Mouse (Mus musculus) megakaryocyte progenitor cell, adult 5-6 weeks (primary cell): ENCODE measurements around the gene Gm3164. TPM values are rescaled to one million over a fixed set of nuclear protein-coding genes. Genes with fewer than 3 reads are reported as not detected.
"Not testable (repeated sequence)": the region's sequence is repeated elsewhere in the genome, so short reads cannot be mapped to it uniquely, and the experiment has no call there.

Experiments used
- ATAC-seq: replicated peaks from 2 replicates; pipeline ENCODE4 v1.8.0; 2016; ENCODE audit warnings: mild to moderate bottlenecking, moderate TSS enrichment, inconsistent platforms; ENCODE audit not compliant: poor library complexity
- total RNA-seq, 2 experiments: library from RNA; stranded (forward) in 1 of 2; stranded (reverse) in 1 of 2; fragments of 157-497, 149-512 nt in 1 of 2; fragments of 200-1000 nt in 1 of 2; gene quantifications; 2 replicates each; pipeline versions ENCODE4 v1.2.3 to v1.2.4; 2015 to 2017

The Gm3164 gene
- not detected in 2 replicates for total RNA-seq (2015)
- not detected in 2 replicates for total RNA-seq (2017)

DNA sequence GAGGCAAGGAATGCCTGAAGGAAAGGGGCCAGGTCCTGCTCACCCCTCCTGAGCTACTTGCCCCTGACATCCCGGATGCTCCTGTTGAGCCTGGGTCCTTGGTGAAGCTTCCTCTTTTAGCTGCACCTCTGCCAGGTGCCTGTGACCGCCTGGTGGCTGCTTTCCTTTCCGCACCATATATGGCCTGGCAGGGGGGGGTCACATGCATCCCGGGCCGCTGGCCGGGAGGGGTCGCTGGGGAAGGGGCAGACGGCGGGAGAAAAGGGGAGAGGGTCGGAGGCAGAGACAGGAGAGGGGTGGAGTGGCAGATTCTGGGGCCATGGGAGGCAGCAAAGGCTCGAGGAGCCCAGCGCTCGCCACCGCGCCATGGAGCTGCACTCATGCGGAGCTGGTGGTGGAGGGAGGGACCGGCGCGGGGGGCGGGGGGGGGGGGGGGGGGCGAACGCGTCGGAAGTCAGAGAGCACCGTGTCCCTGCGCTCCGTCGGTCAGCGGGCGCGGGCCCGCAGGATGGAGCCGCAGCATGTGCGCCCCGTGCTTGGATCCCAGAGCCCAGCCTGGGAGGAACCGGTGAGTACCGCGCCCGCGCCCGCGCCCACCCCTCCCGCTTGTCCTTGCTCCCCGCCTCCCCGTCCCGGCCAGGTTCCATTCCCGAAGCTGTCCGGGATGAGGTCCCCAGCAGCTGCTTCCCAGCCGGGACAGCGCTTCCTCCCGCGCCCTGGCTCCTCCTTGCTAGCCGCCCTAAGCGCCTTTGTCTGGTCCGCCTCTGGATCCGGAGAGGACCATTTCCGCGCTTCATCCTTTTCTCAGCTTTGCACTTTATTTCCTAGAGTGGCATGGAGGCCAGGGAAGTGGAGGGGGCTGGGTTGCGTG is at the start of gene Gm3164:
Gm3164 (plus strand) TSS at position 484 of the 871 bp plus-strand sequence.
- not testable (repeated sequence) for ATAC-seq

DNA sequence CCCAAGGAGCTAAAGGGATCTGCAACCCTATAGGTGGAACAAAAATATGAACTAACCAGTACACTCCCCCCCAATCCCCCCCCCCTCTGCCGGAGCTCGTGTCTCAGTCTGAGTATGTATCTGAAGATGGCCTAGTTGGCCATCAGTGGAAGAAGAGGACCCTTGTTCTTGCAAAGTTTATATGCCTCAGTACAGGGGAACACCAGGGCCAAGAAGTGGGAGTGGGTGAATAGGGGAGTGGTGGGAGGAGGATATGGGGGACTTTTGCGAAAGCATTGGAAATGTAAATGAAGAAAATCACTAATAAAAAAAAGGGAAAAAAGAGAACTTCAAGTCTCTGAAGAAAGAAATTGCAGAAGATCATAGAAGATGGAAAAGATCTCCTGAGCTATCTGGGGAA is 46.3 kb upstream of the Gm3164 start:
- not testable (repeated sequence) for ATAC-seq

DNA sequence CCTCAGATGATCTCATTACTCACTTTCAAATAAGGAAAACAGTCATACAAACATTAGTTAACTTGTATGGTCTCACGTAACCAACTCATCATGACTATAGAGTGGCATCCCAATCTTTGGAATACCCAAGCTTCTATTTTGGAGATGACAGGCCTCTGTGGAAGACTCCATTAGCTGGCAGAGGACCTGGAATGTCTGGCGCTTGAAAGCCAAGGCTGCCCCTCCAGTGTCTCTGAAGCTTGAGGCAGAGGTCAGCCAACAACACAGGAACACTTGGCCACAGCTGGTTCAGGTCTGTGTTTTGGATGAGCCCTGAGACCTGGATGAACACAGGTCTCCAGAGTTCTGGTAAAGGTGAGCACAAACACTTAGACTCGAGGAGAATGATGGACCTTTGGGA is 45.6 kb upstream of the Gm3164 start:
- not testable (repeated sequence) for ATAC-seq

DNA sequence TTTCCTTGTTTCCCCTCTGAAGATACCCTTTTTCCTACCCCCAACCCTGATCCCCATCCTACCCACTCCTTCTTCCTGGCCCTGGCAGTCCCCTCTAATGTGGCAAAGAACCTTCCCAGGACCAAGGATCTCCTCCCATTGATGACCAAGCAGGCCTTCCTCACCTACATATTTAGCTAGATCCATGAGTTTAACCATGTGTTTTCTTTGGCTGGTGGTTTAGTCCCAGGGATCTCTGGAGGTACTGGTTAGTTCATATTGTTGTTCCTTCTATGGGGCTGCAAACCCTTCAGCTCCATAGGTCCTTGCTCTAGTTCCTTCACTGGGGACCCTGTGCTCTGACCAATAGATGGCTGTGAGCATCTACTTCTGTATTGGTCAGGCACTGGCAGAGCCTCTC is 37.4 kb upstream of the Gm3164 start:
- not testable (repeated sequence) for ATAC-seq

DNA sequence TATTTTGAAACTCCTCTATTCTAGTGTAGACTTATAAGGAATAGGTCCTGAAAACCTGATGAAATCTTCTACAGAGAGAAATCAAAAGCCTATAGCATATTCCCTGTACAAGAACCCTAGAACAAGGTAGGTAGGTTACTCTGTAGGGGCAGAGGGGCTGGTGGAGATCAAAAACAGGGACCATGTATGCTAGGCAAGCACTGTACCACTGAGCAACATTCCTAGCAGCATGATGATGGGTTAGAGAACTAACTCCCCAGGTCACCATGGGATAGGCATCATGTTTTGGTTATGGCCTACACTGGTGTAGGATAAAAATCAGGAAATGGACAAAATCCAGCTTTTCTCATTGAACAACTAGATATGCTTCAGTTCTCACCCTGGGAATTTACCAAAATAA is 29.6 kb upstream of the Gm3164 start:
- ATAC-seq: not testable (repeated sequence)

DNA sequence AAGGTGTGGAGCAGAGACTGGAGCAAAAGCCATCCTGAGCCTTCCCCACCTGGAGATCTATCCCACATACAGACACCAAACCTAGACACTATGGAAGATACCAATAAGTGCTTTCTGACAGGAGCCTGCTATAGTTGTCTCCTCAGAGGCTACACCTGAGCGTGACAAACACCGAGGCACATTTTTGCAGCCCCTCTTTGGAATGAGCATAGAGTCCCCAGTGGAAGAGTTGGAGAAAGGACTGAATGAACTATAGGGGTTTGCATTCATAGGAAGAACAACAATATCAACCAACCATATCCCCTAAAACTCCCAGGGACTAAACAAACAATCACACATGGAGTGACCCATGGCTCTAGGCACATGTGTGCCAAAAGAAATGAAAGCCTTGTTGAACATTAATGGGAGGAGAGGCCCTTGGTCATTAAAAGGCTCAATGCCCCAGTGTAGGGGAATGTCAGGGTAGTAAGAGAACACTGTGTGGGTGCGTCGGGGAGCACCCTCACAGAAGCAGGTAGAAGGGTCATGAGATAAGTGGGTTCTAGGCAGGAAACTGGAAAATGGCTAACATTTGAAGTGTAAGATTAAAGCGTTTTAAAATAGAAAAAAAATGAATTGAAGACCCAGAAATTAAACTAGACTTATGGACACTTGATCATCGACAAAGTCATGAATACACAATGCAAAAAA is 22.3 kb upstream of the Gm3164 start:
- not testable (repeated sequence) for ATAC-seq

DNA sequence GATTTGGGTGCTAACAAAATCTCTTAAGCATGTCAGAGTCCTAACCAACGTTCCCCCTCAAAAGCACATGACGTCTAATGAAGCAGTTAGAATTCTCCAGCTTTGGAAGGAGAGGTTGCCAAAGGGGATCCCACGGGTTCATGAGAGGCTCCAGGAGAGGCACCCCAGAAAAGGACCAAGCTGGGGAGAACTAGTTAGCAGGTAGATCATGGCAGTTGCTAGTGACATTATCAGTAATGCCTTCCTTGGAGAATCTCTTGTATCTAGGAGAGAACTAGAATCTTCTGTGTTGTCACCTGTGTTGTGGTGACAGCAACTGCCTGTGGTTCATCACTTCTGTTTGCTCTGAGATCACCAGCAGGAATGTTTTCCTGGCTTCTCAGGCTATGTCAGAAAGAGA is 18.0 kb upstream of the Gm3164 start, which contains the start of gene Gm3159:
Gm3159 (plus strand) TSS at position 301 of the 400 bp plus-strand sequence.
- not testable (repeated sequence) for ATAC-seq

DNA sequence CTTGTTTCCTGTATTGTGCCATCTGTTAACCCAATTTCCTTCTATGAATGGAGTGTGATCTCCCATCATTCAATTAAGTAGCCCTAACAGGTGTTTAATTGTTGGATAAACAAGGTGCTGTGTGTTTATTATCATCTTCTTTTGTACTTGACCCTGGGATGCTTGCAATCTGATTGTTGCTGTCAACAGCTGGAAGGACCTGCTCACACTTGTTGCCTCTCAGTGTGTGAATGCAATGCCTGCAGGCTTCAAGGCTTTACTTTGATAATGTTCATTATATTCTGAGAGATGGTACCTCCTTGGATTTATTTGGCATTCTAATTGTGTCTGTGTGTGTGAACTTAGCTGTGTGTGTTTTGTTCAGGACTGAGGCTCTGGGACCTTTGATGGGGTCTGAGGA is 16.6 kb upstream of the Gm3164 start:
- not testable (repeated sequence) for ATAC-seq

DNA sequence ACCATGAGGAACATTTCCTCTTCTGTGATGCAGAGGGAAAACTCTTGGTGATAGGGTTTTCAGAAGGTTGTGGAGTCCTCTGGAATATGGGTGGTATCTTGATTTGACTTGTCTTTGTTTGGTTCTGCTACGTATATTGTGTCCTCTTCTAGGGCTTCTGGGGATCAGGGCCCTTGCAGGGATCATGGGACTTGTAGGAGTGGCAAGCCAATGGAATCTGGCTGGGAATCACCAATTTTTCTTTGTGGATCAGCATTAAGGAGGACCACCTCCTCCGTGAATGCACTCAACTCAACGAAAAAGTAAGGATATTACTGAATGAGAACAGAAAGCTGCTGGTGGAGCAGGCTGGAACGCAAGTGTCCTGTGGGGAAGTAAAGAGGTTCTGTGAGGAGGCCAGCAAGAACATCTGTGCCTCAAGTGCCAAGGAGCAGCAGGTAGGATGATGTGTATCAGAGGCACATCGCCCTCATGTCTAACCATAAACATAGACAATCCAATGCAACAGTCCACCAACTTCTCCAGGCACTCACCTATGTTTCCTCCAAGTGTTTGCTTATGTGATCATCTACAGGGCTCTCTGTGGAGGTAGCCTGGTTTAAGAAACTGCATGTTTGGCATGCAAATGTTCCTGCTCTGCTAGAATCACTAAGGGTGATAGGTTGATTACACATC is 15.0 kb upstream of the Gm3164 start:
- ATAC-seq: not testable (repeated sequence)

DNA sequence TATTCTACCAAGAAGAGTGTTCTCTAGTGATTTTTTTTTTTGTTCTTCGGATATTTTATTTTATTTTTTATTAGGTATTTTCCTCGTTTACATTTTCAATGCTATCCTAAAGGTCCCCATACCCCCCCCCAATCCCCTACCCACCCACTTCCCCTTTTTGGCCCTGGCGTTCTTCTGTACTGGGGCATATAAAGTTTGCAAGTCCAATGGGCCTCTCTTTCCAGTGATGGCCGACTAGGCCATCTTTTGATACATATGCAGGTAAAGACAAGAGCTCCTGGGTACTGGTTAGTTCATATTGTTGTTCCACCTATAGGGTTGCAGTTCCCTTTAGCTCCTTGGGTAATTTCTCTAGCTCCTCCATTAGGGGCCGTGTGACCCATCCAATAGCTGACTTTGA is 14.0 kb upstream of the Gm3164 start:
- not testable (repeated sequence) for ATAC-seq

DNA sequence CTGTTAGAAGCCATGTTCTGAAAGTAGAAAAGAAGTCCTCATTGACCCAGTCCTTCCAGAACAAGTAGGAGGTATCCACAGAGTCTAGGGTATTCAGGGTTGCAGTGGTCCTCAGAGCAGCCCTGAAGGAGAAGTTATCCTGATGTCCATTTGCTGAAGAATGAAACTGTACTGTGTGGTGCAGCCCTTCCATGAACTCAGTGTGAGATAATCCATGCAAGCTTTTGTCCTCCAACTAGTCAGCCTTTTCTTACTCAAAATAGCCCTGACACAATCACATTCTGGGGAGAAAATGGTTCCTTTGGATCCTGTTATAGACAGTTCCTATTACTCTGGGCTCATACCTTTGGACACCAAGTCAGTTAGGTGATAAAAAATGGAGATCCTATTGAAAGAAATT is 11.4 kb upstream of the Gm3164 start:
- not testable (repeated sequence) for ATAC-seq

DNA sequence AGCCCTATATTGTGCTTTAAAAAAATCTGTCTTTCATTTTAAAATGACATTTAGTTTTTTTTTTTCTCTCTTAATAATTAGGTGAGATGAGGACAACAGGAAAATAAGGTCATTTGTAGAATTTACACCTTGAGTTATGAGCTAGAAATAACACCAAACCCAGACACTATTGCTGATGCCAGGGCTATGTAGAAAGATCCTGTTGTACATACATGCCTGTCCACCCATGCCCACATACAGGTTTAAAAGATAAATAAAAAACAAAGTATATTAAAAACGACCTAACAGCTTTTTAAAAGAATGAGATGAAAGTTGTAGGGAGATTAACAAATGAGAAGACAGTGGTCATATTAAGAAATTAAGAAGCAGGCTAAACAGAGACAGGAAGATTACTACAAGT is 5.3 kb upstream of the Gm3164 start:
- ATAC-seq: not testable (repeated sequence)

DNA sequence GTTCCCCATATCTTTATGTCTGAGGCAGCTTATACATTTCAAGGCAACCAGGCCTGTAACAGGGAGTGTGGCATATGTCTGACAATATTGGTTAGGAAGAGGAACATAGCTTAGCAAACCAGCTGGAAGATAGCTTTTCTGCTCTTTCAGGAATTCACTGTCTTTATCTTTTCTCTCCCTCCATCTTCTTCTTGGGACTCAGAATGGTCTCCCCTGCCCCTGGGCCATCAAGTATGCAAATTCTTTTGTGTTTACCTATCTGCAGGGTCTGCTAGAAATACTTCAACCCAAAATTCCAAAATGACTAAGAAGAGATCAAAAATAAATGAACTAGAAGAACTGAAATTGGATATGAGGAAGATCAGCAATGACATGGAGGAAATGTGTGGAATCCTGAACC is 15.4 kb downstream of the Gm3164 start, which contains the start of gene Gm3173:
Gm3173 (plus strand) TSS at position 301 of the 400 bp plus-strand sequence.
- ATAC-seq: not testable (repeated sequence)

DNA sequence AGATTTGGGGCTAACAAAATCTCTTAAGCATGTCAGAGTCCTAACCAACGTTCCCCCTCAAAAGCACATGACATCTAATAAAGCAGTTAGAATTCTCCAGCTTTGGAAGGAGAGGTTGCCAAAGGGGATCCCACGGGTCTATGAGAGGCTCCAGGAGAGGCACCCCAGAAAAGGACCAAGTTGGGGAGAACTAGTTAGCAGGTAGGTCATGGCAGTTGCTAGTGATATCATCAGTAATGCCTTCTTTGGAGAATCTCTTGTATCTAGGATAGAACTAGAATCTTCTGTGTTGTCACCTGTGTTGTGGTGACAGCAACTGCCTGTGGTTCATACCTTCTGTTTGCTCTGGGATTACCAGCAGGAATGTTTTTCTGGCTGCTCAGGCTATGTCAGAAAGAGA is 66.2 kb downstream of the Gm3164 start, which contains the start of gene Gm3182:
Gm3182 (plus strand) TSS at position 301 of the 400 bp plus-strand sequence.
- not testable (repeated sequence) for ATAC-seq

Other genes with a start within 250 kb of the Gm3164 start
- not detected in 2 replicates for gene Gm2974, start 232.9 kb upstream of the Gm3164 start, total RNA-seq (2015)
- 0.64 TPM in 1 of 2 replicates, not detected in the other for gene Gm2974, start 232.9 kb upstream of the Gm3164 start, total RNA-seq (2017)
- not detected in 2 replicates for gene Gm3138, start 165.8 kb upstream of the Gm3164 start, total RNA-seq (2015)
- not detected in 2 replicates for gene Gm3138, start 165.8 kb upstream of the Gm3164 start, total RNA-seq (2017)
- not detected in 2 replicates for gene Gm3149, start 98.2 kb upstream of the Gm3164 start, total RNA-seq (2015)
- not detected in 2 replicates for gene Gm3149, start 98.2 kb upstream of the Gm3164 start, total RNA-seq (2017)
- not detected in 2 replicates for gene 2610042L04Rik, start 80.7 kb upstream of the Gm3164 start, total RNA-seq (2015)
- gene 2610042L04Rik, start 80.7 kb upstream of the Gm3164 start, total RNA-seq (2017): not detected in 2 replicates
- gene Gm3159, start 17.9 kb upstream of the Gm3164 start, total RNA-seq (2015): not detected in 2 replicates
- gene Gm3159, start 17.9 kb upstream of the Gm3164 start, total RNA-seq (2017): not detected in 2 replicates
- gene Gm3173, start 15.5 kb downstream of the Gm3164 start, total RNA-seq (2015): 0.72 TPM in 1 of 2 replicates, not detected in the other
- not detected in 2 replicates for gene Gm3173, start 15.5 kb downstream of the Gm3164 start, total RNA-seq (2017)
- not detected in 2 replicates for gene Gm3182, start 66.3 kb downstream of the Gm3164 start, total RNA-seq (2015)
- gene Gm3182, start 66.3 kb downstream of the Gm3164 start, total RNA-seq (2017): not detected in 2 replicates
- gene Gm3047, start 140.0 kb downstream of the Gm3164 start, total RNA-seq (2015): not detected in 2 replicates
- gene Gm3047, start 140.0 kb downstream of the Gm3164 start, total RNA-seq (2017): not detected in 2 replicates
- not detected in 2 replicates for gene Gm8159, start 216.9 kb downstream of the Gm3164 start, total RNA-seq (2015)
- gene Gm8159, start 216.9 kb downstream of the Gm3164 start, total RNA-seq (2017): not detected in 2 replicates
- gene Gm3239, start 248.7 kb downstream of the Gm3164 start, total RNA-seq (2015): not detected in 2 replicates
- gene Gm3239, start 248.7 kb downstream of the Gm3164 start, total RNA-seq (2017): not detected in 2 replicates